Mouse (Mus musculus): ENCODE data around the gene Abcb10.
"Not testable (repeated sequence)": the region's sequence is repeated elsewhere in the genome, so short reads cannot be mapped to it uniquely, and the experiment has no call there.

The Abcb10 gene

DNA sequence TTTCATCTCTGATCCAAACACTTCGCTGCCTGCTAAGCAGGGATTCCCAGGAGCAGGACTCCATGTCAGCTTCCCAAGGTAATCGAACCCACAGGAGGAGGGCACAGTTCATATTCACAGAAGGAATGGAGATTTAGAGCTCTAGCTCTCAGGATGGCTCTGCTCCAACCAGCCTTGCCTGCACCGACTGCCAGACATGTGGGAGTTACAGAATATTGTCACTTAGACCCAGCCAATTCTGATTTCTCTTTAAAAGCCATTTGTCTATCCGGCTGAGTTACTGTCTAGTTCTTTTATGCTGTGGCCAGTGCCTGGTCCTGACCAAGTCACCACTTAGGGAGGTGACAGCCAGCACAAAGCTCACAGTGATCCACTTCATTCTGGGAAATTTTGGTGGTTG, 1.2 kb downstream of the Abcb10 start:
- DNase-seq (ENCODE audit: low spot score), result no peak

DNA sequence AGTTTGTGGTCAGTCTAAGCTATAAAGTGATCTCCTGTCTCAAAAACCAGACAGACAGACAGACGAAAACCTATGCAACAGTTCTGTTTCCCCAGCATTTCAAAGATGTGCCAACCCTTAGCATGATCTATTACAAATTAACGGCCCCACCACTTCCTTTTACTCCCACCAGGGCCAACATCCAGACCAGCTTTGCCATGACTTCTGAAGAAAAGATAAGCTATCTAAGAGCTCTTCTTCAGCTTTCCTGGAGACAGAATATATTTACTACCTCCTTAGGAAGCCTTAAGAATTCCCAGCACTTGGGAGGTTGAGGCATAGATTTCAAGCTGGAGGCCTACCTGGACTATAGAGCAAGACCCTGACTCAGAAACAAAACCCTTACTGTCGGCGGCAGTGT, 2.7 kb downstream of the Abcb10 start:
- no peak for DNase-seq (ENCODE audit: low spot score)

DNA sequence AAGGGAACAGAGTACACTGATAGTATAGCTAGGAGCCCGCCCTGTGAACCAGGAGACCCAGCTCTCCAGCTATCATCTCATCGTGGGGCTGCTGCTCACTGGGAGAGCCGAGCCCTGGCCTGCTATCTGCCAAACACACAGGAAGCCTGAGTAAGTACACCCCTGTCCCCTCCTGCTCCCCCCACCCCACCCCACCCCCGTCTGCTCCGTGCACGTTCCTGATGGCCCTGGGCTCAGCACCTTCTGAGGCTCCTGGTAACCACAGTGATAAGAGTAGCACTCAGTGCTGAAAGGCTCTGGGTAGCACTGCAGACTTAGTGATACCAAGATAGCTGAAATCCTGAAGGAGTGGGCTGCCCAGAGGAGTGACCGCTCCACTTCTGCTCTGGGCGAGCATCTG, 4.0 kb downstream of the Abcb10 start:
- DNase-seq (ENCODE audit: low spot score), result no peak

DNA sequence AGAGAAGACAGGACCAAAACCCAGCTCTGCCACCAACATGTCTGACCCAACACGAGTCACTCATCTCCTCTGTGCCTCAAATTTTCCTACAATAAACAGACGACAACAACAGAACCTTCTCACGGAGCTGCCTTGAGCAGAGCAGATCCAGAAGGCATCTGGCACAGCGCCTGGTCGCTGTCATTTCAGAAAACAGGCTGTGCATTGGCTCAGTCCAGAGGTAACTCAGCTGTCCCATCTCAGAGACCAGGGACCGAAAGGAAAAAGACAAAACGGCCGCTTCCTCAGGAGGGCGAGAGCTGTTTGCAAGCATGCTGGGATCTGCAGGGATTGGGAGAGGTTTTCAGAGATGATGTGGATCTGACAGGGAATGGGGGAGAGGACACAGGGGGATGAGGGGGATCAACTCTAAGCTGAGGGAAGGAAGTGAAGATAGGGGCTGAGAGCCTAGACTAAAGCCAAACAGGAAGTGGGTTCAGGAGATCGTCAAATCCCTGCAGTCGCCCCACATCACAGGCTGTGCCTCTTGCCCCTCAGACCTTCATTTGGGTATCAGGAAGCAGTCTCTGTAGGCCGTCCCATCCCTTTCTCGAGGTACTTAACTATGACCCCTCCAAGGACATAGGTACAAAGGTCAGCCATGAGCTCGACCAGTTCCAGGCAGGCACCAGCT, 4.6 kb downstream of the Abcb10 start:
- DNase-seq (ENCODE audit: low spot score), result peak; percentile 93

DNA sequence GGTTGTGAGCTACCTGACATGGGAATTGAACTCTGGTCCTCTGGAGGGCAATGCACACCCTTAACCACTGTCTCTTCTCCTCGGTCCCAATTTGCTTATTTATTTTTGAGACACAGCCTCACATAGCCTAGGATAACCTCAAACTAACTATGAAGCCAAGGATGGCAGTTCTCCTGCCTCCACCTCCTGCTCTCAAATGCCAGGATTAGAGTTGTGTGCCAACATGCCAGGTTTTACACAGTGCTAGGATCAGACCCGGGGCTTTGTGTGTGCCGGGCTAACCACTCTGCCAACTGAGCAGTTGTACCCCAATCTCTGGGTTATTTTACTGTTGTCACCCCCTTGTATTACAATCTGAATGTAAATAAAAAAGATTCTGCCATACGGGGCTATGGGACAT, 5.4 kb downstream of the Abcb10 start:
- DNase-seq (ENCODE audit: low spot score), result no peak

DNA sequence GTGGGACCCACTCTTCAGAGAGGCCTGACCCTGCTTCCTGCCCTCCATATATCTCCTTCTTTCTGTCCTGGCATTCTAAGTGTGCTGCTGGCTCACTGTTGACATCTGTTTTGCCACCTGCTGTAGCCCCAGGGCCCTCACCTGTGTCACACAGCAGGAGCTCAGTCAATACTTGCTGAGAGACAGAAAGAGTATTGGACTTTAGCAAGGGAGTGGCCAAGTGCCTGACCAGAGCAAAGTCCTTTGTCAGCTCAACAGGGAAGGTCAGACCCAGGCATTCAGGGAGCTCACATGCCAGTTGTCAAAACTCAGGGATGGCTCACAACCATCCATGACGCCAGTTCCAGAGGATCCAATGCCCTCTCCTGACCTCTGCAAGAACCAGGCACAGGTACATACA, 9.4 kb downstream of the Abcb10 start:
- no peak for DNase-seq (ENCODE audit: low spot score)

DNA sequence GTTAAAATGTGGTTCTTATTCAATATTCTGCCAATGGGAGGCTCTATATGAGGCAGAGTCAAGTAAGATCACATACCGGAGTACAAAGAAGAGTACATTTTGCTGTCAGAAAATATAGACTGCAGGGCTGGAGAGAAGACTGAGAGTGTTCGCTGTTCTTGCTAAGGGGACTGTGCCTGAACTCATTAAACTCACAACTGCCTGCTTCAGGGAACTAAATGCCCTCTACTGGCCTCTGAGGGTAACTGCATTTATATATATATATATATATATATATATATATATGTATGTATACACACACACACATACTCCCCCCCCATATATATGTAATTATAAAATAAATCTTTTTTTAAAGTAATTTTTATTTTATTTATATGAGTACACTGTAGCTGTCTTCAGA, 16.0 kb downstream of the Abcb10 start:
- no peak for DNase-seq (ENCODE audit: low spot score)

DNA sequence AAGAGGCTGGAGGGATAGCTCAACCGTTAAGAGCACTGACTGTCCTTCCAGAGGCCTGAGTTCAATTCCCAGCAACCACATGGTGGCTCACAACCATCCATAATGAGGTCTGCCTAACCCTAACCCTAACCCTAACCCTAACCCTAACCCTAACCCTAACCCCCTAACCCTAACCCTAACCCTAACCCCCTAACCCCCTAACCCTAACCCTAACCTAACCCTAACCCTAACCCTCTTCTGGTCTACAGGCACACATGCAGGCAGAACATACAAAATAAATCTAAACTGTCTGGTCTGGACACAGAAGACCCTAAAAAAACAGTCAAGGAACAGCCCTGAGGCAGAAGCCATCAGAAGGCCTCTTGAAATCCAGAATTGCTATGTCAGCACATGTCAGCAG, 21.6 kb downstream of the Abcb10 start:
- no peak for DNase-seq (ENCODE audit: low spot score)

DNA sequence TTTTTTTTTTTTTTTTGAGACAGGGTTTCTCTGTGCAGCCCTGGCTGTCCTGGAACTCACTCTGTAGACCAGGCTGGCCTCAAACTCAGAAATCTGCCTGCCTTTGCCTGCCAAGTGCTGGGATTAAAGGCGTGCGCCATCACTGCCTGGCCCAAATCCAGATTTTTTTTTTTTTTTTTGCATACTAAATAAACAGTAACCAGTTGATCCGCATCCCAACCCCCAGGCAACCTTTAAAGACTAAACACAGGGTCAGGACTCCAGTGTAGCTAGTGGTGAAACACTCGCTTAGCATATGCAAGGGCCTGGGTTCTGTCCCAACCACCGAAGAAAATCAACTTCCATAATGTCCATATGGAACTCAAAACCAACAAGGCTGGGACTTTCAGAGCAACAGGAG, 22.4 kb downstream of the Abcb10 start:
- not testable (repeated sequence) for DNase-seq (ENCODE audit: low spot score)

DNA sequence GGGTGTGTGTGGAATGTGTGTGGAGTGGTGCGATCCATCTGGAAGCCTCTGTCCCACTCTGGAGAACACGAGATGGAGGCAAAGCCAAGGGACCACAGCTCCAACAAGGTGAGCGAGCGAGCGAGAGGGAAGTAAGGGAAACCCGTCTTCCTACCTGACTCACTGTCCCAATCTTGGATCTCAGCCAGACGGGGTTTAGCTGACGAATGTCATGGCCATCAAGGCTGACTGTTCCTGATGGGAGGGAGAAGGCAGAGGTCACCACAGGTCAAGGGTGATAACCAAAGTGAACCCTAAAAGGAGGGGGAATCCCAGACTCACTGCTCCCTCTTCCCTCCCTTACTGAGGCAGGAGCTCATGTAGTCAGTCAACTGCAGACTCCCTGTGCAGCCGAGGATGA, 22.9 kb downstream of the Abcb10 start:
- DNase-seq (ENCODE audit: low spot score), result no peak

DNA sequence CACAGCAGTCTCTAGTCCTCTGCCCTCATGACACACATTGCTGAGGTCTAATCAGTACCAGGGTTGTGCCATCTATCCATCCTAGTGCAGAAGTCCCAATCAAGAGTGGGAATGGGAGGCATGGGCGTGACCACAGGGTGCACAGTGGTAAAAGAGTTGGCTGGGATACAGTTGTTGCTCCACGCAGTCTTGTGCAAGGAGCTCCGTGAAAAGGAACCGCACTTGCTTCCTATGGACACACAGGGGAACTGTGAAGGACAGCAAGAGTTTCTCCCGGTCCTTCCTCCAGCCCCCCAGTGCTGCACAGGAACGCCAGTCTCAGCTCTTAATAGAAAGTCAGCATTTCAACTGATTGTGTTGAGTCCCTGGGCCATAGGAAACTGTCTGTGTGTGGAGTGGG, 23.4 kb downstream of the Abcb10 start:
- DNase-seq (ENCODE audit: low spot score), result no peak

DNA sequence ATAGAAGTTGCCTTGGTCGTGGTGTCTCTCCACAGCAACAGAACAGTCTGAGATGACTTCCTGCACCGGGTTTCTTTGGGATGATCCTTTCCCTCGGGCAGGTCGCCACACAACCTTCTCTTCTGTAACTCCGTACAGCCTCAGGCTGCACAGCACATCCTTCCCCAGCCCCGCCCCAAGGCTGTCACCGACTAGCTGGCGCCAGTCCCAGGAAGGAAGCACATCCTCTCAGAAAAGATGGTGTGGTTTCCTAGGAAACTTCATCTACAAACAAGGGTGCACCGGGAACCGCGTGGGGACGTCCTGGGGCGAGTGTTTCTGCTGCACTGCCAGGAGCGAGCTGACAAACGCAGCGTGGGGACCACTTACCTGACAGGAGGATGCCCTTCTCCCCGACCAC, 24.8 kb downstream of the Abcb10 start:
- no peak for DNase-seq (ENCODE audit: low spot score)

DNA sequence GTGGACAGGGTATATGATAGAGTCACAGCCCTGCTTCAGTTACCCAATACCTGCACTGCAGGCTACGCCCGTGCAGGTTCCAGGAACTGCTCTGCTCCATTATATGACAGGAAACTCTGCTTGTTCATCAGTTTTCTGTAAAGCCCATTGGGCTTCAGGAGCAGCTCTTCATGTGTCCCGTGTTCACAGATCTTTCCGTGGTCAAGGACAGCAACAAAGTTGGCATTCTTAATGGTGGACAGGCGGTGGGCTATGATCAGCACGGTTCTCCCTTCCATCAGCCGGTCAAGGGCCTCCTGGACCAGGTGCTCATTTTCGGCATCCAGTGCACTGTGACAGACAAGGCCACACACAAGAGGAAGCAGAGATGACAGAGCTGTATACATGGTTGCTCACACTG, 28.7 kb downstream of the Abcb10 start:
- DNase-seq (ENCODE audit: low spot score), result no peak

DNA sequence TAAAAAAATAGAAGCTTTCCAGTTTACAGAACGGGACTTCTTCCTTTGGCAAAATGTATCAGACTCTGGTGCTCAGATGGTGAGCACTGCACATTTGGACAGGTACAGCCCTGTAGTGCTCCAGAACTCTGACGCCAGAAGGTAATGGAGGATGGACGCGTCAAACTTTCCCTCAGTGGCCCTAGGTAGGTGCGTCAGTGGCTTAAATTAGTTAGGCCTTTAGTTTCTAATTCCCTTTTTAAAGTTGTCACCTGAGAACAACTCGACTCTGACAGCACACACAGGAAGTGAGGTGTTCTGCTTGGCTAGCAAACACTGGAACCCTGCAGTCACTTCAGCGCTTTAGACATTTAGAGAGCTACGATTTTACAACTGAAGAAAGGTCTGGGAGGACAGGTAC, 29.2 kb downstream of the Abcb10 start:
- DNase-seq (ENCODE audit: low spot score), result no peak

DNA sequence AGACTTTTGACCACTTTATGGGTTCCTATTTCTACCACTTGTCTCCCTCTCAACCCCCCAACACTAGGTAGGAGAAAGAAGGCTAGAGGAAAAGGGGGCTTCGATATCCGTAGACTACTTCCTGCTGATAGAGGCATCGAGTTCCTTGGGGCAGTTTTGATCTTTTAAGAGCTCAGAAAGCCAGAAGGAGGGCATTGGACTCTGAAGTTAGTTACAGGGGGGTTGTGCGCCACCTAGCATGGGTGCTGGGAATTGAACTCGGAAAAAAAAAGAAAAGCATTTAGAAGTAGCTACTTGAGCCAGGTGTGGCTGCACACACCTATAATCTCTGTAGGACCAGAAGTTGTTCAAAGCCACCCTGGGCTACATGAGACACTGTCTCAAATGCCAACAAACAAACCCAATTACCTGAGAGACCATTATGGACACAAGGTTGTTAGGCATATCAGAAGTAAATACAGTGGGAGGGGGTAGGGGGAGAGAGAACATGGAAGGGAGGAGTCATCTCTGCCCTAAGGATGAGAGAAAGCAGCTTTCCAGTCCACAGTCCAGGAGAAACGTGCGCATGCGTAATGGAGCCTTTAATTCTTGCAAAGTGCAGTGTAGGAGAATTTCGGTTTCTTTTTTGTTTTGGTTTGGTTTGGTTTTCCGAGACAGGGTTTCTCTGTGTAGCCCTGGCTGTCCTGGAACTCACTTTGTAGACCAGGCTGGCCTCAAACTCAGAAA, 32.7 kb downstream of the Abcb10 start:
- DNase-seq (ENCODE audit: low spot score), result peak; percentile 86

DNA sequence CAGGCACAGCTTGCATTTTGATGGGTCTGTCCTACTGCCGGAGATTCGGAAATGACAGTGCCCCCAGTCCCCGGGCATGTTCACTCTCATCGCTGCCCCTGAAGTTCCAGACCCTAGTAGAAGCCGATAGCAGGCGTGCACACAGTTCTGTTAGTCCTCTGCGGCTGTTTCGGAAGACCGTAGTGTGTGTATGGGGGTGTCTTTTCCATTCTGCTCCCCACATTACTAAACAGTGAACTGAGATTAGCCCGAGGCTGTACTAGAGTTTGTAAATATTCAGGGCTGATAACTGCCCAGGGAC, 33.3 kb downstream of the Abcb10 start:
- no peak for DNase-seq (ENCODE audit: low spot score)

DNA sequence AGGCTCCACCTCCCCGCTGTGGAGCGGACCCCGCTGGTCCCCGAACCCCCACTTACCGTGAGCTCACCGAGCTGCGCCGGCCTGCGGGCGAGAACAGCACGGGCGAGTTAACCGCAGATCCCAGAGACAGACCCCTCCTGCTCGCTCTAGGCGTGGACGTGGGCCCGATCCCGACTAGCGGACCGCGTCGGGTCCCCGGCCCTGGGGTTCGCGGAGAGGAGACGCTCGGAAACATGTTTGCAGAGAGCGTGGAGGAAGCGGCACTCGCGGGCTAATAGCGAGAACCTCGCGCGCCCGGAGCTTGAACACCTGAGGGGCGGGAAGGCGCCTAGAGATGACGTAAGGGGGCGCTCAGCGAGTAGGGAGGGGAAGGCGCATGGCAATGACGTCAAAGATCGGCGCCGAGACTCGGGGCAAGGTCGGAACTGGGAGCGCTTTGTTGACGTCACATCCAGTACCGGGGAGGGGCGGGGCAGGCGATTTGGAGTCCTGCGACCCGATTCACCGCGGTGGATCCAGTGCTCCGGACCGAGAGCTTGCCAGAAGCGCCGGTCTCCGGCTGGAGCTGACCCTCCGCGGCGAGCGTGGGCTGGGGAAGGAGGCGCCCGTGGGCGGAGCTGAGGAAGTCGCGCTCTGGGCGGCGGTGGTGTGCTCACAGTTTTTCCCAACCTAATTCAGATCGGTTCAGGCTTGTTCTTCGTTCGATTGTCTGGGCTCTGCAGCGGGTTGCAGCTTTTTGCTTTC, 33.8 kb downstream of the Abcb10 start, which contains the start of gene Nup133:
Gene Nup133 (minus strand): TSS at position 324 of the 744 bp plus-strand sequence.
- peak; percentile 100 for DNase-seq (ENCODE audit: low spot score)

DNA sequence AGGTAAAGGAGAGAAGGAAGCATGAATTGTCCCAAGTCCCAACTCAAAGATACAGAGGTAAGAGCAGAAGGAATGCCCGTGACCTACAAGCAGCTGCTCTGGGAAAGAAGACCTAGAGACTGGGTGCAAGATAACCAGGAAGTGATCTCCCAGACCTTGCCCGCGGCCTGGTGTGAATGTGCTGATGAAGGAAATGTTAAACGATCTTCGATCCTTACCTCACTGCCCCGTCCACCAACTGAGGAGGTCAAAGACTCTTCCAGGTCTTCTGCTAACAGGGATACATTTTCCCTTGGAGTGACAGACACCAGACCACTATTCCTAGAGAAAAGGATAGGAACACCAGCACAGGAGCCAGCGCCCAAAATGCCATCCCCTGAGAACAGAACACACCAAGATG, 53.9 kb downstream of the Abcb10 start:
- no peak for DNase-seq (ENCODE audit: low spot score)

DNA sequence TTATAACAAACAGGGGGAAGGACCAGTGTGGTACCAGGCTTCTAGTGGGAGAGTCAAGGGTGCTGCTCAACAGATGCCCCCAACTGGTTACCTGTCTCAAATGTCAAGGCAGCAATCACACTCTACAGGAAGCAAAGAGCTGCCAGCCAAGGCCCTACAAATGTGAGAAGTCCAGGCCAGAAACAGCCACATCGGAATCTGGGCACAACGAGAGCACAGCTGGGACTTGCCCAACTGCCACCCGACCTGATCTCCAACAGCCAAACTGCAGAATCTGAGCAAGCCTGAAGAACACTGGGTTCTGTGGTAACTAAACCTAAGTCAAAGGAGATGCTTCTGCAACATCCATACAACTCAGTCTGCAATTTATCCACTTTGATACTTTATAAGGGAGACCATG, 57.3 kb downstream of the Abcb10 start:
- DNase-seq (ENCODE audit: low spot score), result no peak

DNA sequence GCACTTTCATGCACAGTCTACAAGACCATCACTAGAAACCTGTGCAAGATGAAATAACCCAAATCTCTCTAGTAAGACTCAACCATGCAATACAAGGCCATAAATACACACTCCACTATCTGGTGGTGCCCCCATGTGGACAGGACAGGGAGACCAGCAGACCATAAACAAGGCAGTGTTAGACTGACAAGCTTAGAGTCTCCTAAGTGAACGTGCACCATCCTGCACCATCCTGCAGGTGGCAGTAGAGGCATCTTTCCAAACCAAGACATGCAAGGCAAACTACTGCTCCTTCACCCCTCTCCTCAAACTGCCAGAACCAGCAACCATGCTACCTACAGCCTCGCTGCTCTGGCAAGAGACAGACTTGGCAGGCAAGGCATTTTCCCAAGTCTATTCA, 58.2 kb downstream of the Abcb10 start:
- DNase-seq (ENCODE audit: low spot score), result peak; percentile 95

DNA sequence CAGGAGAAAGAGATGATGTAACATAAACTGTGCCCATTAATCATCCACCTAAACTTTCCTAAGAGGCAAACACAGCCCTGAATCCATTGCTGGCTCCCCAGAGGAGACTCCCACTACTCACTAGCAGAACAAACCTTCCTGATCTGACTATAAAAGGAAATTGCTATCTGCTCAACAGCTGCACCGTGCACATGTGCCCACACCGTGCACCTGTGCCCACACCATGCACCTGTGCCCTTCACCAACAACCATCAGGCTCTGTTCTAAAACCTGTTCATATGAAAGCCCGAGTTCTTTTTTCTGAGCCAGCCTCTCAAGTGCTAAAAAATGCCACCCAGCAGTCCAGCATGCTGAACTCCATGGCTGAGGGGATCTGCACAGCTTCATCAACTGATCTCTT, 68.3 kb downstream of the Abcb10 start:
- no peak for DNase-seq (ENCODE audit: low spot score)

DNA sequence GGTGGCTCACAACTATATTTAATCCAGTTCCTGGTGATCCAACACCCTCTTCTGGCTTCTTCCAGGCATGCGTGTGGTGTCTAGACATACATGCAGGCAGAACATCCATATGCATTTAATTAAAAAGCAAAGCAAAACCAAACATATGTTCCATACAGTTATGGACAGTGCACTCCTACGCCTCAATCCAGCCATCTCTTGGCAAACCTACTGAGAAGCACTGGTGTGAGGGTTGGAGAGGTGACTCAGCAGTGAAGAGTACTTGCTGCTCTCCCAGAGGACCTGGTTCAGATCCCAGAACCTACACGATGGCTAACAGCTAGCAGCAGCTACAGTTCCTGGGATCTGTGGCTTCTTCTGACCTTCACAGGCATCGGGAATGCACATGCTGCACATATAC, 70.7 kb downstream of the Abcb10 start:
- peak; percentile 32 for DNase-seq (ENCODE audit: low spot score)

DNA sequence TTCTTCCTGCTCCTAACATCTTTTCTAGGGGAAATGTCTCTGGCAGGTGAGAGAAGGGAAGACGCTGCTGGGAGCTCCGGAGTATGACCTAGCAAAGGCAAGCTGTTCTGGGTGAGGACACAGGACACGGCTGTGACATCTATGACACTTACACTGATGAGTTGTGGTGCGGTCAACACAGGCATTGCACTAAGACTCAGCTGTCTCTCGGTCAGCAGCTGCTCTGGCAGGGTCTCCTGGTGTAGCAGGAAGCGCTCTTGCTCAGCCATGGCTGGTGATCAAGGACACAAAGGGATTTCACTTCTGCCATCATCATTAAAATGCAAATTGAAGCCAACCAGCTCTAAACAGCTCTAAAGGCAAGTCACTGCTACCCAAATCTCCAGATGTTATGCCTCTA, 75.3 kb downstream of the Abcb10 start:
- no peak for DNase-seq (ENCODE audit: low spot score)
